Mouse (Mus musculus) granulocyte monocyte progenitor cell, adult 5-6 weeks (primary cell): Measurements from ENCODE around the gene Tnip2. TPM values are rescaled to one million over a fixed set of nuclear protein-coding genes. Genes with fewer than 3 reads are reported as not detected.

Source experiments
- ATAC-seq: replicated peaks from 2 replicates; pipeline ENCODE4 v1.8.0; 2016; ENCODE audit warnings: mild to moderate bottlenecking, moderate TSS enrichment, inconsistent platforms; ENCODE audit not compliant: poor library complexity, severe bottlenecking
- total RNA-seq, 2 experiments: library from RNA; stranded (forward) in 1 of 2; stranded (reverse) in 1 of 2; fragments of 200-712, 200-1000 nt in 1 of 2; fragments of >200 nt in 1 of 2; fragmentation: Nextera tagmentation in 1 of 2; gene quantifications; 2 replicates each; pipeline ENCODE4 v1.2.3; 2014 to 2017

The Tnip2 gene
- total RNA-seq, 2 experiments from 2014 or later: 11.8 to 22.0 TPM

DNA sequence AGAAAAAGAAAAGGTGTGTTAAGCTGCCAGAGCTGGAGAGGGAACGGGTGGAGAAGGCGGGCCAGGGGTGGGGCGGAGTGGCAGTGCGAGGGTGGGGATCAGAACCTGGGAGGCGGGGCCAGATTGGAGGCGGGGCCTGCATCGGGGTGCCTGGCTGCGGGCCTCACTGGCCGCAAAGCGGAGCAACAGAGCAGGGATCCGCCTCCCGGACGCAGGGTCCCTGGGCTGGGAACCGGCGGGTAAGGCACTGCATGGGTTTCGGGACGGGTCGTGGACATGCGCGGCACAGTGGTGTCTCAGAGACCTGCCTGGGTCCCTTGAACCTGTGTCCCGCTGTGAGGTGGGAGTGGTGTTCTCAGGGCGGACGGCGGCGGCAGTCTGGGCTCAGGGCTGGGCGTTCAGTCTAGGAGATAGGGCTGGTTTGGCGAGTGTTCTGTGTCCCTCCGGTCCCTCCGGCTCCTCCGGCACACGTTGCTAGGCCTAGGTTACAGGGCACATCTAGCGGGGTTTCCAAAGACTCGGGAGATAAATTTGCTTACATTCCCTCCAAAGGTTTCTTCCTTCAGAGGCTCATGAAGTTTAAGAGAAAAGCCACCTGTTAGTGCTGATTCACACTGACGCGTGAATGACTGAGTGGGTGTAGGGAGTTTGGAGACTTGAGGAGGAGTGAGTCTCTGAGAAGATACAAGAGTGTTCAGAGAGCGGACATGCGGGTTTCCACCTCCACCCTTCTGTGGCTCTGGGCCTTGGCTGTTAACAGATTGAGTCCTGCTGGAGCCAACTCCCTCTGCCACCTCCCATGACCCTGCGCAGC is 12.1 kb upstream of the Tnip2 start, which contains the start of gene Sh3bp2:
TSS of gene Sh3bp2 (plus strand) at position 176 of the 814 bp plus-strand sequence.
- ATAC-seq: peak; percentile 95

- ATAC-seq: no peak
Observed at GRCm38 (mm10) chr5:34524511-34524910, 10.7 kb upstream of the Tnip2 start.

DNA sequence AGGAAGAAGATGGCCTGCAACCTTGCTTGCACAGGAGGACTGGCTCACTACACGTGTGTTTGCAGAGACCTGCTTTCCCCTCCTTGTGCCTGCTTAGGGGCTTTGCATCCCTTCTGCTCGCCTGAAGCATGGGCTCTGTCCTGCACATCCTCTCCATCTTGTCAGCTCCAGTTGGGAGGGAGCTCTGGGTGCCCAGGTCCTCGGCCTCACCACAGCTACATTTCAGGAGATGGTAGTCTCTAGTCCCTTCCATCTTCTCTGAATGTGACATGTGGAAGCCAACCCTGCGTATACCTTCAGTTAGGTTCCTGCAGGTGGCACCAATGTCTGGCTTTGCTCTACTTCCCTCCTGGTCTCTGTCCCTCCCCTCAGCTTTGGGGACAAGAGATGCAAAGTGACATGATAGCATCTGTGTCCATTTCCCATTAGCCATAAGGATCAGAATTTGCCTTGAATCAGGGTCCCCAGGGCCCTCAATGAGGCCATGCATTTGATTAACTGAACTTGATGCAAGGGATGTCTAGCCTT is 10.2 kb upstream of the Tnip2 start:
- no peak for ATAC-seq

- no peak for ATAC-seq
Observed at GRCm38 (mm10) chr5:34521337-34521736, 7.5 kb upstream of the Tnip2 start.

DNA sequence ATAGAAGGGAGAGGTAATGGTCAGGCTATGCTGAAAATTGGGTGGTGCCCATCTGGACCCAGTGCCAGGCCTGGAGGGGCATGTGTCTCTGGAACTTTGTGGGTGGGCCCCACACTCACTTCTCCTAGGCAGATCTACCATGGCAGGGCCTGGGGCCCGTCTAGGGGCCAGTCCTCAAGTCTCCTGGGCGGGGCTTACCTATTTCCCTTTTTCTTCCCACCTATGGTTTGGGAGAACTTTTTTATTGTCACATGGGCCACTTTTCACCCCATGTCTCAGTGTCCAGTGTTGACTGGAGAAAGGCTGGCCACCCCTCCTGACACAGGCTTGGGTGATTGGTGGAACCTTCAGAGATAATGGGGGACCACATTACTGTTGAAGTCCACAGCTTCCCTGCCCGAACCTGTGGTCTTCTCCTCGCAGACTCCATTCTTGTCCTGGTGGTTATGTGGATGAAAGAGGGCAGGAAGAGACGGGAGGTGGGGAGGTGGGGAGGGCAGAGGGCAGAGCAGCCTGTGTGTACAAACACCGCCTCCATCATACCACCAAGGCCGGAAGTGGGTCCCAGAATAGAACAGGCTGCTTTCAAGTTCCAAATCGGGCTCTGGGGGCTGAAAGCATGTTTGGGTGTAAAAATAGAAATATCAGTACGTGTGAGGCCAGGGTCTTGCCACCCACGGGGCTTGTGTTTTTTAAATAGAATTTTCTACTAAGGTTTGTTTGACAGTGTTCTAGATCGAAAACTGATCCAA is 6.8 kb upstream of the Tnip2 start:
- ATAC-seq: peak; percentile 56

DNA sequence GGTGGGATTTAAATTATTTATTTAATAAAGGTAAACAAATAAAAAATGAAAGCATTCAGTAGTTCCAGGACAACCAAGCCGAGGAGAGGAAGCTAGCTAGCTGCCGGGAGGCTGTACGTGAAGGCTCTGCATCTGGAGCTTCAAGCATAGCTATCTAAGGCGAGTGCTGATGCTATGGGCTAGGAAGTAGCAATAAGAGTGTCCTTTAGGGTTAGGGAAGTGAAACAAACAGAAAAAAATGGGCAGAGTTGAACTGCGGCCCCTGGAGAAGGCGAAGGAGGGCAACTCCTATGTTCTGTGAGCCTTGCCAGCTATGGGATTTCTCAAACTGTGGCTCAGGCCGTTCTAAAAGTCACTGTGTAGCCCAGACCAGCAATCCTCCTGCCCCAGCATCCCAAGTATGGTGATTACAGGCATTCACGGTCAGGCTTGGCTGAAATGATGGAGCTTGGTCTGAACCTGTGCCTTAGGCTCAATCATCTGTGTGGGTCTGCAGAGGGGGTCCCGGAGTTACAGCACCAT is 5.7 kb upstream of the Tnip2 start:
- peak; percentile 51 for ATAC-seq

- peak; percentile 53 for ATAC-seq
Observed at GRCm38 (mm10) chr5:34517913-34518312, 4.1 kb upstream of the Tnip2 start.

GRCm38 (mm10) chr5:34515096-34515495 is 1.3 kb upstream of the Tnip2 start:
- no peak for ATAC-seq

DNA sequence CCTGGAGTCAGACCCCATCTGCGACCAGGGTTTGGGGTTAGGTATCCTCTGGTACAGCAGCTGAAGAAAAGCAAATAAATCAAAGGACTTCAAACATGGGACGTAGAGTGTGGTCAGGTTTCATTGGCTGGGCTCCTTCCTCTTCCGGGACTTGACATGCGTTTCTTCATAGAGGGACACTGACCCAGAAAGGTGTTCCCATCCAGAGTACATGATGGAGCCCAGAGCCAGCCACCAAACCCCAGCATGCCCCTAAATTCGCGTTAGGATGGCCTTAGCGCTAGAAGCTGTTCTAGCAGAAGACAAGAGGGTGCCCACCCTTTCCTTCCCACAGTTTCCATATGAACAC is 401 bp upstream of the Tnip2 start:
- peak; percentile 40 for ATAC-seq

DNA sequence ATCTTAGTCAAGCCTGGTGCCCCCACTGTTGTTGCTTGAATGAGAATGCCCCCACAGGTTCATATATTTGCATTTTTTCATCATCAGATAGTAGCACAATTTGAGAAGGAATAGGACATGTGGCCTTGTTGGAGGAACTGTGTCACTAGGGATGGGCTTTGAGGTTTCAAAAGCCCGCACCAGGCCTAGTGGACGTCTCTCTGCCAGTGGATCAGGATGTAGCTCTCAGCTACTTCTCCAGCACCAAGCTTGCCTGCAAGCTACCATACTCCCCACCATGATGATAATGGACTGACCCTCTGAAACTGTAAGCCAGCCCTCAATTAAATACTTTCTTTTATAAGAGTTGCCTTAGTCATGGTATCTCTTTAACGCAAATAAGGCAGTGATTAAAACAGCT is 1.3 kb downstream of the Tnip2 start:
- no peak for ATAC-seq

DNA sequence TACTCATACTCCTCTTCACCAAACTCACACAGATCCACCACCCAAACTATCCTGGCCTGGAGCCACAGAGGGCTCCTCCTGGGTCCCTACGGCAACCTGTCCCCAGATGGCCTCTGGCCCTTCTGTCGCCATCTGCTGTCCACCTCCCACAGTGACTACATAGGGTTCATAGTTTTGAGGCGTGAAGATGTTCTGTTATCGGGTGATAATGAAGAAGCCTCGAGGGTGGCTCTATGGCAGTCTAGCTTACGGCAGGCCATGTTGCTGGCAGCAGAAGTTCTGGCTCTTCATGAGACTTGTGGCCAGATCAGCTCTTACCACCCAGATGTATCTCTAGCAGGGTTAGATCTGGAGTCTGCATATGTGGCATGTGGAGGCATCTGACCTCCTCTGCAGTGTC is 11.0 kb downstream of the Tnip2 start:
- no peak for ATAC-seq

GRCm38 (mm10) chr5:34502411-34502810 is 11.4 kb downstream of the Tnip2 start:
- no peak for ATAC-seq

DNA sequence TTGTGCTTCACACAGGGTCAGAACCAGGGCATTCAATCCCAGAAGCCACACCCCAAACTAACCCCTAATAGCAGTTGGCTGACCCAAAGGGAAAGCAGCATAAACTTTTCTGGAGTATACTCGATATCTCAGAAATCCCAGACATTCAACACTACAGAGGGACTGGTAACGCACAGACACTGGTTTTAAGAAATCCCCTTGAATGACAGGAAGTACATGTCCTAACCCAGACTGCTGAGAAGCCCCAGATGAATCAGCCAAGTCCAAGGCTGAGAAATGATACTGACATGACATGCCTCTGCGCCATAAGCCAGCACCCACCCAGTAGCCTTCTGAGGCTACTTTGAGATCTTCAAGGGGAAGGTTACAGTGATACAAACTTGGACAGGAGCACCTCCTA is 12.2 kb downstream of the Tnip2 start:
- no peak for ATAC-seq

DNA sequence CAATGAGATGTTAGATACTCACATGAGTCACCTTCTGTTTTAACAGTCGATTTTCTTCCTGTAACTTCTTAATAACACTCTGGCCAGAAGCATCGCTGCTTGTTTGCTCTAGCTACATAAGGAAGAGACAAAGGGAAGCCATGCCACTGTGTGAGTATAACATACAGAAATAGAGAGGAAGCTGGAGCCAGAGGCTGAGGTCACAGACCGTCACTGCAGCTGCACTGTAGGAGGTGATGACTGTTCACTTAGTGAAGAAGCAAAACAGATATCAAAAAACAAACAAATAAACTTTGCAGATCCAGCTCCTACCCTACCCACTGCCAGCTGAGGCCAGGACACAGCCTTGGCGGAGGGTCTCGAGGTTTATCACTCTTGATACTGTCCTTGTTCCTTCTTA is 12.9 kb downstream of the Tnip2 start:
- no peak for ATAC-seq

DNA sequence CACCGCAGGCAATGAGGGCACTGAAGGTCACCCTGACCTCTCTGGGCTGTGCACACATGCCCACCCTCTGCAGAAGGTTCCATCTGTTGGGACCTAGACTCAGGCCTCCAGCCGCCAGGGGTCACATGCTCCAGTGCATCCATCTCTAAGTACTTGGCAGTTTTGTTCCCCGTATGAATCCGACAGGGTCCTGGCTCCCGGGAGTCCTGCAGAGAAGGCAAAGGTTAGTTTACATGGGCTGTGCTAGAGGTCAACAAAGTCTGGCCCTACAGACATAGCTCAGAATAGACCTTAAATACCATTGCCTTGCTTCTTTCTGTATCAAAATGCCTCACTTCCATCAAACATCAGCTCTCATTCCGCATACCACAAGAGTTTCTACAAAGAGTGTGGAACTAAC is 17.0 kb downstream of the Tnip2 start:
- no peak for ATAC-seq

GRCm38 (mm10) chr5:34489418-34489787 is 24.4 kb downstream of the Tnip2 start:
- ATAC-seq: no peak

GRCm38 (mm10) chr5:34488741-34489417 is 24.9 kb downstream of the Tnip2 start:
- ATAC-seq: no peak

GRCm38 (mm10) chr5:34487320-34488090 is 26.3 kb downstream of the Tnip2 start:
- ATAC-seq: peak; percentile 20; the same call in 1 of the 2 replicates

GRCm38 (mm10) chr5:34485731-34486130 is 28.1 kb downstream of the Tnip2 start:
- ATAC-seq: no peak

DNA sequence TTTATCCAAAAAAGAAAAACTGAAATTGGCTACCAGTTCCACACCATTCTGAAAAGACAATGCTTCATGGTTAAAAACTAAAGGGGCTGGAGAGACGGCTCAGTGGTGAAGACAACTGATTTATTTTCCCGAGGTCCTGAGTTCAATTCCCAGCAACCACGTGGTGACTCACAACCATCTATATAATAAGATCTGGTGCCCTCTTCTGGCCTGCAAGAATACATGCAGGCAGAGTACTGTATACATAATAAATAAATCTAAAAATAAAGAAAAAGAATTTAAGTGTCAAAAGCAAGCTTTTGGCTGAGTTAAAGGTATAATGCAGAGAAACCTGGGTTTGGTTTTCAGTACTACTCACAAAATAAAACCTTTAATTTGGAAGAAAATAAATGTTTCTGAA is 32.9 kb downstream of the Tnip2 start:
- no peak for ATAC-seq
